Mouse (Mus musculus): ENCODE data around the gene Cep83. TPM values are rescaled to one million over a fixed set of nuclear protein-coding genes. Genes with fewer than 3 reads are reported as not detected.

Cep83 gene
- total and polyA plus RNA-seq, 3 experiments: 23.9 to 231 (median 25.9) TPM

DNA sequence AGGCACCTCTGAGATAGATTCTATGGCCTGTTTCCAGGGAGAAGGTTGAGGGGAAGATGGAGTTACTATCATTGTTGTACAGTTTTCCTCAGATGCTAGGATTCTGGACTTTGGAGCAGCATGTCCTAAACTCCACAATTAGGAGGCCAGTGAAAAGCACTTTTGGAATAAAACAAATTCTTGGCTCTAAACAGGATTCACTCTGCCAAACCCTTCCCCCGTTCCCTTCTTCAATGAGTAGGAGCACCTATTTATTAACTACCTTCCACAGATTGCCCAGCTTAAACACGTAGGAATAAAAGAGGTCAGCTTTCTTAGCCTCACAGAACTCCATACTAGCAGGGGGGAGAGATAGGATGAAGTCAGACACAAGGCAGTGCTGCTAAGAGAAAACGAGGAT is 24.4 kb upstream of the Cep83 start:
- TF ChIP-seq POLR2AphosphoS2 (IDR thresholded peaks at IDR 0.05; ENCODE audit: low read length) (no peak), MAFK (IDR thresholded peaks at IDR 0.05; ENCODE audit: borderline replicate concordance, low read depth, low read length) (no peak), NELFE (IDR thresholded peaks at IDR 0.05; ENCODE audit: low read depth, low read length) (no peak), CHD2 (IDR thresholded peaks at IDR 0.05; ENCODE audit: low read length) (no peak), ZMIZ1 (IDR thresholded peaks at IDR 0.05; ENCODE audit: low read depth, low read length) (no peak), CTCF (IDR thresholded peaks at IDR 0.05 in 2 of 3, conservative IDR thresholded peaks at IDR 0.05 in 1 of 3; ENCODE audit: control insufficient read depth in 1 of 3, insufficient read depth in 1 of 3, low read depth in 2 of 3, low read length in 3 of 3, poor library complexity in 1 of 3, severe bottlenecking in 1 of 3) (no peak), TAL1 (IDR thresholded peaks at IDR 0.05; ENCODE audit: low read length) (no peak), TBP (IDR thresholded peaks at IDR 0.05; ENCODE audit: low read depth, low read length) (no peak), USF2 (IDR thresholded peaks at IDR 0.05; ENCODE audit: borderline replicate concordance in 1 of 2, insufficient read depth in 1 of 2, low read depth in 1 of 2, low read length in 2 of 2) (no peak), SMC3 (IDR thresholded peaks at IDR 0.05; ENCODE audit: low read depth, low read length) (no peak), POLR2A (IDR thresholded peaks at IDR 0.05; ENCODE audit: control insufficient read depth in 1 of 2, insufficient read depth in 1 of 2, low read depth in 1 of 2, low read length in 2 of 2, poor library complexity in 1 of 2) (no peak), JUND (IDR thresholded peaks at IDR 0.05; ENCODE audit: low read depth, low read length) (no peak), UBTF (IDR thresholded peaks at IDR 0.05; ENCODE audit: borderline replicate concordance, insufficient read depth, low read depth, low read length) (no peak)
- Histone ChIP-seq H3K9ac (ENCODE audit: control insufficient read depth, low read depth, low read length, poor library complexity, severe bottlenecking) (no peak overlapping the region), H3K4me3 (ENCODE audit: control insufficient read depth in 1 of 2, insufficient read depth in 1 of 2, low read depth in 2 of 2, low read length in 2 of 2) (no peak overlapping the region), H3K9me3 (replicated peaks; ENCODE audit: insufficient read depth, low read length) (no peaks in the 10 kb centered on the region), H3K27me3 (ENCODE audit: control insufficient read depth in 1 of 2, insufficient read depth in 2 of 2, low read length in 2 of 2) (no peaks in the 10 kb centered on the region), H3K4me1 (ENCODE audit: control insufficient read depth in 1 of 2, insufficient read depth in 2 of 2, low read length in 2 of 2) (peaks cover 0 to 3% of the 10 kb centered on the region in 2 experiments; a peak in 2 of 4 replicates), H3K36me3 (ENCODE audit: control insufficient read depth in 1 of 2, insufficient read depth in 2 of 2, low read length in 2 of 2) (peaks cover 0 to 5% of the 10 kb centered on the region in 2 experiments; a peak in 1 of 4 replicates), H3K27ac (ENCODE audit: control insufficient read depth, low read depth, low read length) (no peak overlapping the region), H3K79me2 (ENCODE audit: control insufficient read depth, insufficient read depth, low read length, poor library complexity) (no peaks in the 10 kb centered on the region; the same call in 1 of the 2 replicates)
- DNase-seq (ENCODE audit: low read depth, low spot score): no peak

DNA sequence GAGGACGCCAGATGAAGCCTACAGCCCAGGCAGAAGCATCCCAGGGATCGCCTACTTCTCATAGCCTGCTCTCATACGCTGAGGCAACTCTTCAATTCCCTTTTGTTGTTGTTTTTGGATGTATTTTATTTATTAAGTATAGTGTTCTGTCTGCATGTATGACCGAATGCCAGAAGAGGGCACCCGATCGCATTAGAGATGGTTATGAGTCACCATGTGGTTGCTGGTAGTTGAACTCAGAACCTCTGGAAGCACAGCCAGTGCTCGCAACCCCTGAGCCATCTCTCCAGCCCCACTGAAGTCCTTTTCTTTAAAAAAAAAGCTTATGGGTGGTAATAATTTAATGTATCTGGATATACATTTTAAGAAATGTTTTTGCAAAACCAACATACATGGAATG is 24.0 kb upstream of the Cep83 start:
- no peak overlapping the region for H3K4me3 ChIP-seq (ENCODE audit: control insufficient read depth in 1 of 2, insufficient read depth in 1 of 2, low read depth in 2 of 2, low read length in 2 of 2)
- no peaks in the 10 kb centered on the region for H3K9me3 ChIP-seq (replicated peaks; ENCODE audit: insufficient read depth, low read length)
- no peak overlapping the region for H3K27ac ChIP-seq (ENCODE audit: control insufficient read depth, low read depth, low read length)
- H3K4me1 ChIP-seq (ENCODE audit: control insufficient read depth in 1 of 2, insufficient read depth in 2 of 2, low read length in 2 of 2): peaks cover 0 to 3% of the 10 kb centered on the region in 2 experiments; a peak in 2 of 4 replicates
- no peak for DNase-seq (ENCODE audit: low read depth, low spot score)
- TF ChIP-seq USF1 (IDR thresholded peaks at IDR 0.05; ENCODE audit: low read depth, low read length) (no peak), SMC3 (IDR thresholded peaks at IDR 0.05; ENCODE audit: low read depth, low read length) (peak; percentile 15; the same call in 1 of the 2 replicates)
- peaks cover 0 to 5% of the 10 kb centered on the region in 2 experiments; a peak in 1 of 4 replicates for H3K36me3 ChIP-seq (ENCODE audit: control insufficient read depth in 1 of 2, insufficient read depth in 2 of 2, low read length in 2 of 2)
- no peaks in the 10 kb centered on the region; the same call in 1 of the 2 replicates for H3K79me2 ChIP-seq (ENCODE audit: control insufficient read depth, insufficient read depth, low read length, poor library complexity)
- H3K9ac ChIP-seq (ENCODE audit: control insufficient read depth, low read depth, low read length, poor library complexity, severe bottlenecking): no peak overlapping the region
- H3K27me3 ChIP-seq (ENCODE audit: control insufficient read depth in 1 of 2, insufficient read depth in 2 of 2, low read length in 2 of 2): no peaks in the 10 kb centered on the region

DNA sequence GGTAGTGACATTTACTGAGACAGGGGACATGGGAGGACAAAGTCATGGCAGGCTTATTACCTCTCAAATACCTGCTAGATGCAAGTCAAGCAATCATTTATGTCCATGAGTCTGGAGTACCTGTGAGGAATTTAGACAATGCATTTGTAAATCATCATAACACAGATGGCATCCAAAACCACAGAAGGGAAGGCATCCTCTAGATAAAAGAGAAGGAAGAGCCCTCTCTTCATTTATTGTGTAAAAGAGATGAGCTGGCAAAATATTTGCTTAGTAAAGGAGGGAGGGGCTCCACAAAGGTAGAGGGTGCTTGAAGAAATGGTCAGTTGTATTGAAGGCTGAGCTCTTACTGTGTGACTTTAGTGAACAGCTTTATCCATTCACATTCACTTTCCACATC is 20.3 kb upstream of the Cep83 start:
- H3K79me2 ChIP-seq (ENCODE audit: control insufficient read depth, insufficient read depth, low read length, poor library complexity): no peaks in the 10 kb centered on the region; the same call in 1 of the 2 replicates
- H3K4me3 ChIP-seq (ENCODE audit: control insufficient read depth in 1 of 2, insufficient read depth in 1 of 2, low read depth in 2 of 2, low read length in 2 of 2): no peak overlapping the region
- no peaks in the 10 kb centered on the region for H3K9me3 ChIP-seq (replicated peaks; ENCODE audit: insufficient read depth, low read length)
- peak; percentile 10 for DNase-seq (ENCODE audit: low read depth, low spot score)
- no peak overlapping the region for H3K9ac ChIP-seq (ENCODE audit: control insufficient read depth, low read depth, low read length, poor library complexity, severe bottlenecking)
- H3K4me1 ChIP-seq (ENCODE audit: control insufficient read depth in 1 of 2, insufficient read depth in 2 of 2, low read length in 2 of 2): peaks cover 0 to 3% of the 10 kb centered on the region in 2 experiments; a peak in 2 of 4 replicates
- no peak for TF ChIP-seq TBP (IDR thresholded peaks at IDR 0.05; ENCODE audit: low read depth, low read length)
- TF ChIP-seq POLR2A (IDR thresholded peaks at IDR 0.05; ENCODE audit: control insufficient read depth in 1 of 2, insufficient read depth in 1 of 2, low read depth in 1 of 2, low read length in 2 of 2, poor library complexity in 1 of 2): no peak
- peak; percentile 33; the same call in 1 of the 2 replicates for TF ChIP-seq ETS1 (IDR thresholded peaks at IDR 0.05; ENCODE audit: low read depth, low read length)
- peak; percentile 65 for TF ChIP-seq GATA1 (IDR thresholded peaks at IDR 0.05; ENCODE audit: low read depth, low read length)
- peak; percentile 51 to 62 for TF ChIP-seq EP300 (IDR thresholded peaks at IDR 0.05; ENCODE audit: low read depth in 1 of 2, low read length in 2 of 2)
- peak; percentile 53 for TF ChIP-seq TCF12 (IDR thresholded peaks at IDR 0.05; ENCODE audit: low read depth, low read length)
- 0 out of 2 replicates have a peak, but pooled peaks have one; percentile 7 for TF ChIP-seq MAFK (IDR thresholded peaks at IDR 0.05; ENCODE audit: borderline replicate concordance, low read depth, low read length)
- TF ChIP-seq MAZ (IDR thresholded peaks at IDR 0.05; ENCODE audit: low read depth, low read length): no peak
- peak; percentile 39 for TF ChIP-seq TAL1 (IDR thresholded peaks at IDR 0.05; ENCODE audit: low read length)
- TF ChIP-seq CTCF (IDR thresholded peaks at IDR 0.05 in 2 of 3, conservative IDR thresholded peaks at IDR 0.05 in 1 of 3; ENCODE audit: control insufficient read depth in 1 of 3, insufficient read depth in 1 of 3, low read depth in 2 of 3, low read length in 3 of 3, poor library complexity in 1 of 3, severe bottlenecking in 1 of 3): no peak
- peaks cover 0 to 5% of the 10 kb centered on the region in 2 experiments; a peak in 1 of 4 replicates for H3K36me3 ChIP-seq (ENCODE audit: control insufficient read depth in 1 of 2, insufficient read depth in 2 of 2, low read length in 2 of 2)
- H3K27ac ChIP-seq (ENCODE audit: control insufficient read depth, low read depth, low read length): no peak overlapping the region
- no peaks in the 10 kb centered on the region for H3K27me3 ChIP-seq (ENCODE audit: control insufficient read depth in 1 of 2, insufficient read depth in 2 of 2, low read length in 2 of 2)

Data from MEL (cell line).